Mouse (Mus musculus): ENCODE results near the gene Ccdc105. TPM values are rescaled to one million over a fixed set of nuclear protein-coding genes. Genes with fewer than 3 reads are reported as not detected.

Ccdc105 gene
- not detected for total RNA-seq (2018; cell fraction: chromatin; rRNA removed)
- total RNA-seq (2018; cell fraction: cytosol; rRNA removed): not detected
- total RNA-seq (2018; cell fraction: nucleus; rRNA removed): not detected
- not detected in 3 replicates for polyA plus RNA-seq (2018)

DNA sequence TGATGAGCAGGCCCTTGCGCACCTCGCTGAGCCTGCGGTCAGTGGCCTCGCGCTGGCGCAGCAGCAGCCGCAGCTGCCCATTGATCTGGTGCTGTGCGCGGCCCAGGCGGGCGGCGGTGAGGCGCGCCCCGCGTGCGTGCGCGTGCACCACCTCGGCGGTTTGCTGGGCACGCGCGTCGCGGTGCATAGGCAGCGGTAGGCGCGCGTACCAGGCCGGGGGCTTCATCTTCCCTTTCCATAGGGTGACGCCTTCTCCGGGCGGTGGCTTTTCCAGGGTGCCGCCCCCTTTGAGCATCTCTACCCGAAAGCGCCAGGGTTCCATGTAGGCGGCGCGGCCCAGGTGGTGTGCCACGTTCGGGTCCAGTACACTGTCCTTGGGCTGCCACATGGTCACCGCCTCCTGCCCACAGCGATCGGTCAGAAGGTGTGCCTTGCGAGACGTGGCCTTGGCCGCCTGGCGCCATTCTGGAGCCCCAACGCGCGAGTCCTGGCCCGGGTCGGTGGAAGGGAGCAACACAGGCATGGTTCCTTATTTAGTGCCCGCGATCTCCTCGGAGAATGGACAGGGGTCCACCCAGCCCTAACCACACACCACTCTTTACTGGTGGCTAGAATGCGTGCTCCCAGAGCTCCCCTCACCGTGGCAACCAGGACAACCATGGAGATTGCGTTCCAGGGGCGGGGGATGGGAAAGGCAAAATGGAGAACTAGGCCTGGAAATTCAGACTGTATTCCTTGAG is at the start of gene Ccdc105:
Gene Ccdc105, minus strand, starts transcription at position 614 of the 740 bp plus-strand sequence.
- WGBS (ENCODE audit: missing documents): 6% methylated on average over 56 of the region's 61 CpGs
- no peaks in the 10 kb centered on the region for H3K36me3 ChIP-seq (ENCODE audit: inconsistent target)
- no peaks in the 10 kb centered on the region for H3K79me2 ChIP-seq (ENCODE audit: inconsistent target)
- H3K27ac ChIP-seq: no peak within 1 kb of the TSS
- H3K4me3 ChIP-seq (ENCODE audit: inconsistent target): no peak within 1 kb of the TSS

DNA sequence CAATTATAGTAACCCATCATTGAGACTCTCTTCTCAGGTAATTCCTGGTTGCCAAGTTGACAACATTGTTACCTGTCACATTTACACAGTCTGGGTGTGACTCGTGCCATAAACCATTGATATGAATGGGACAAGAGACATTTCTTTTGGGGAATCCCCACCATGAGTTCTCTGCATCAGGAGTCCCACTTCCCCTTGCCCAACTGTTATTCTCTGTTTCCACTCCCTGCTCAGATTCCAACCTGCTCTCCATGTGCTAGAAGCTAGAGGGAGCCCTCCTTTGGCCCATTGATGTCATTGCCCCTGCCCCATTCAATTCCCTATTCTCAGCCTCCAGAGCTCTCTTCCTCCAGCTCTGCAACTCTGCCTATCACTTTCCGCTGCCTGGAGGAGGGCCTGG is 48.6 kb upstream of the Ccdc105 start:
- Histone ChIP-seq H3K27ac (no peak overlapping the region), H3K4me3 (ENCODE audit: inconsistent target) (no peak overlapping the region), H3K79me2 (ENCODE audit: inconsistent target) (no peaks in the 10 kb centered on the region), H3K36me3 (ENCODE audit: inconsistent target) (no peaks in the 10 kb centered on the region)
- WGBS (ENCODE audit: missing documents): 70% methylated on average over 2 of the region's 2 CpGs

- 63% methylated on average over 1 of the region's 1 CpGs for WGBS (ENCODE audit: missing documents)
Measured at GRCm38 (mm10) chr10:78790561-78790960, 37.7 kb upstream of the Ccdc105 start.

GRCm38 (mm10) chr10:78787566-78788087 is 34.8 kb upstream of the Ccdc105 start:
- no peak overlapping the region for H3K4me3 ChIP-seq (ENCODE audit: inconsistent target)
- H3K27ac ChIP-seq: no peak overlapping the region
- H3K79me2 ChIP-seq (ENCODE audit: inconsistent target): no peaks in the 10 kb centered on the region
- 22% methylated on average over 22 of the region's 22 CpGs for WGBS (ENCODE audit: missing documents)
- no peaks in the 10 kb centered on the region for H3K36me3 ChIP-seq (ENCODE audit: inconsistent target)

More at GRCm38 (mm10) chr10:78790561-78790960, 37.7 kb upstream of the Ccdc105 start:
- Histone ChIP-seq H3K4me3 (ENCODE audit: inconsistent target) (no peak overlapping the region), H3K36me3 (ENCODE audit: inconsistent target) (no peaks in the 10 kb centered on the region), H3K27ac (no peak overlapping the region), H3K79me2 (ENCODE audit: inconsistent target) (no peaks in the 10 kb centered on the region)

DNA sequence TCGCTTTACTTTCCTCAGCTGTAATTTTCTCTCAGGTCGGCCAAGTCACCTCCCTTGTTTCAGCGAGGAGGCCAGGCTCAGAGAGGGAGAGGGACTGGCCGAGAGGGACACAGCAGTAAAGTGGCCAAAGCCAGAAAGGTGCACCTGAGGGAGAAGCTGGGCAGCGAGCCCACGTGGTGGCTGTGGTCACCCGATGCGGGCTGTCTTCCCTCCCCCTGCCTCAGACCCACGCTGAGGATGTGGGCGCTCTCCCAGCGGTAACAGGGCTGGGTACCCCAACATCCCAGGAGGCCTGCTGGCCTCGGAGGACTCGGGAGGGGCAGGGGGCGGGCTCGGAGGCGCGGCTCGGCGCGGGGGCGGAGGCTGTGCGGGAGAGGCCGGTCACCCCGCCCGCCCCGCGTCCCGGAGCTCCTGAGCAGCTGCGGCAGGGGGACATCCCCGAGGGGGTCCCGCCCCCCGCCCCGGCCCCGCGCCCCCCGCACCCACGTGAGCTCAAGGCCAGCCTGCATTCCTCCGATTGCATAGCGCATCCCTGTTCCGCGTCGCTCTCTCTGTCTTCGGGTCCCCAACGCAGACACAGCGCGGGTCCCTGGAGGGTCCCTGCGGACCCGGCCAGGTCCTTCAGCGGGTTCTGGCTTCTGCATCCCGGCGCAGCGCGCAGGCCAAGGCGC is 27.3 kb upstream of the Ccdc105 start, which contains the start of gene Slc1a6:
Gene Slc1a6, plus strand, starts transcription at position 516 of the 671 bp plus-strand sequence.
- H3K27ac ChIP-seq: no peak within 1 kb of the TSS
- no peaks in the 10 kb centered on the region for H3K79me2 ChIP-seq (ENCODE audit: inconsistent target)
- 3% methylated on average over 52 of the region's 54 CpGs for WGBS (ENCODE audit: missing documents)
- no peaks in the 10 kb centered on the region for H3K36me3 ChIP-seq (ENCODE audit: inconsistent target)
- H3K4me3 ChIP-seq (ENCODE audit: inconsistent target): no peak within 1 kb of the TSS

DNA sequence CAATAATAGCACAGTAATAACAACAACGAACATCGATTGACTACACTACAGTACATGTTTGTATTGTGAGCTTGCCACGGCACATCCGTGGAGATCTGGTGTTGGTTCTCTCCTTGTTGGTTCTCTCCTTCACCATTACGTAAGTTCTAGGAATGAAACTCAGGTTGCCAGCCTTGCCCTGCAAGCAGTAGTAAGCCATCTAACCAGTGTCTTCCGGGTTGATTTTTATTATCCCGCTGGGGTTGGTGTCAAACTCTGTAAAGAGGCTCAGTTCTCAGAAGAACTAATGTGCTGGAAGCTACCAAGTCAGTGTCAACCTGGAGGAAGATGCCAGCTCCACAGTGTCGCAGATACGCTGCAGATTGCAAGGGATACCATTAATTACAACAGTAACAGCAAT is 26.7 kb upstream of the Ccdc105 start:
- Histone ChIP-seq H3K79me2 (ENCODE audit: inconsistent target) (no peaks in the 10 kb centered on the region), H3K36me3 (ENCODE audit: inconsistent target) (no peaks in the 10 kb centered on the region), H3K4me3 (ENCODE audit: inconsistent target) (no peak overlapping the region), H3K27ac (no peak overlapping the region)
- WGBS (ENCODE audit: missing documents): 51% methylated on average over 9 of the region's 9 CpGs

DNA sequence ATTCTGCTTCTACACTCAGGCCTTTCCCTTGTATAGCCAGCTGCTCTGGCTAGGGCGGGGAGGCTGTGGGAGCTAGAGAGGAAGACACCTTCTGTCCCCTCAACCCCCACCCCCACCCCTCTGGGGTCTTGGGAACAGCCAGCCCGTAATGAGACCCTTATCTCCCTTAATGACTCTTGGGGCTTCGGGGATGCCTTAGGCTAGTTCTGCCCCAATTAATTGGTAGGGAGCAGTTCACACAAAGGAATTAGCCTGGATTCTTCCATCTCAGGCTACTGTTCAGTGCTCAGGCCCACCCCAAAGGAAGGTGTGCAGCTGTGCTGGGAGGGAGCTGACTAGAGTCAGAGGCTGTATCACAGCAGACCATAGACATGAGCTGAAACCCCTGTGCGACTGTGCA is 23.0 kb upstream of the Ccdc105 start:
- Histone ChIP-seq H3K79me2 (ENCODE audit: inconsistent target) (no peaks in the 10 kb centered on the region), H3K36me3 (ENCODE audit: inconsistent target) (no peaks in the 10 kb centered on the region), H3K4me3 (ENCODE audit: inconsistent target) (no peak overlapping the region), H3K27ac (no peak overlapping the region)
- 66% methylated on average over 4 of the region's 4 CpGs for WGBS (ENCODE audit: missing documents)

GRCm38 (mm10) chr10:78765570-78765969 is 12.7 kb upstream of the Ccdc105 start:
- Histone ChIP-seq H3K4me3 (ENCODE audit: inconsistent target) (no peak overlapping the region), H3K27ac (no peak overlapping the region), H3K36me3 (ENCODE audit: inconsistent target) (no peaks in the 10 kb centered on the region), H3K79me2 (ENCODE audit: inconsistent target) (no peaks in the 10 kb centered on the region)
- WGBS (ENCODE audit: missing documents): 100% methylated on average over 1 of the region's 1 CpGs

DNA sequence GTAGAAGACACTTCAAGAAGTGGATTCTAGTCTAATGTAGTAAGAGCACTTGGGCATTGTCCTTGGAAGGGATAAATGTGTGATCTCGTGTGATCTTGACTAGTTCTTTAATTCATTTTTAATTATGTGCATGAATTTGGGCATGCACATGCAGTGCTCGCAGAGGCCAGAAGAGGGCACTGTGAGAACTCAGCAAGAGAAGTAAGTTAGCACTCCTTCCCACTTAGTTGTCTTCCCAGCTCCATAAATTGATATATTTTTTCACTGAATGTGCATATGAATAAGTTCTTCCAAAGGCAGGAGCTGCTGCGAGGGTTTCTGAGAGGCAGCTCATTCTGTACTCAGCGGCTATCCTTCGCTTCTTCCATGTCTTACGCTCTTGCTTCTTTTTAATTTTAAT is 3.2 kb upstream of the Ccdc105 start:
- WGBS (ENCODE audit: missing documents): 38% methylated on average over 6 of the region's 6 CpGs
- no peaks in the 10 kb centered on the region for H3K36me3 ChIP-seq (ENCODE audit: inconsistent target)
- H3K79me2 ChIP-seq (ENCODE audit: inconsistent target): no peaks in the 10 kb centered on the region
- no peak overlapping the region for H3K4me3 ChIP-seq (ENCODE audit: inconsistent target)
- no peak overlapping the region for H3K27ac ChIP-seq

GRCm38 (mm10) chr10:78748946-78749345 is 3.9 kb downstream of the Ccdc105 start:
- Histone ChIP-seq H3K79me2 (ENCODE audit: inconsistent target) (no peaks in the 10 kb centered on the region), H3K4me3 (ENCODE audit: inconsistent target) (no peak overlapping the region), H3K27ac (no peak overlapping the region), H3K36me3 (ENCODE audit: inconsistent target) (no peaks in the 10 kb centered on the region)
- WGBS (ENCODE audit: missing documents): 89% methylated on average over 6 of the region's 6 CpGs

GRCm38 (mm10) chr10:78748161-78748560 is 4.7 kb downstream of the Ccdc105 start:
- Histone ChIP-seq H3K36me3 (ENCODE audit: inconsistent target) (no peaks in the 10 kb centered on the region), H3K79me2 (ENCODE audit: inconsistent target) (no peaks in the 10 kb centered on the region), H3K27ac (no peak overlapping the region), H3K4me3 (ENCODE audit: inconsistent target) (no peak overlapping the region)
- 83% methylated on average over 13 of the region's 13 CpGs for WGBS (ENCODE audit: missing documents)

DNA sequence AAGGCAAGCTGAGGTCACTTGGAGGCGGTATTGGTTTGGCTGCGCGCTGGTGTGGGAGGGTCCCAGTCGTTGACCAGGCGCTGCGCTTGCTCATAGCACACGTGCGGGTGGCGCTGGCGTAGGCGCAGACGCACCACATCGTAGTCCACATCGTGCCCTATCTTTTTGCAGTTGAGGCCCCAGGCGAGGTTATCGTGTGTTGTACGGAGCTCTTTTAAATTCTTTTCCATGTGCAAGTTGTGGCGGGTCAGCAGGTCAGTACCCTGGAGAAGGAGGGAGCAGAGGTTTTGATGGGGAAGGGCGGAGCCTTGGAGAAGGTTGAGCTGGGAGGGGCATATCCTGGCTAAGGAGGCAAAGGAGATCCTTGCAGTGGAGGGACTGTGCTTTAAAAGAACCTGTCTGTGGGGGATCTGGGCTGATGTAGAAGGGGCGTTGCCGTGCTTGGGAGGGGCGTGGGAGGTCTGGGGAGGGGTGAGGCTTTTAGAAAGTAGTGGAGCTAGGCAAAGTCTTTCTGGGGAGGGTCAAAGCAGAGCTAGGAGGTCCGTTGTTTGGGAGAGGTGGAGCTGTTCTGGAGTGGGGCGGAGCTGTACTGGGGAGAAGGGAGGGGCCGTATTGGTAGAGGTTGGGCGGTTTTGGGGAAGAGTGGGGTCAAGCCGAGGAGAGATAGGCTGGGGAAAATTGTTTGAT is 5.7 kb downstream of the Ccdc105 start:
- Histone ChIP-seq H3K79me2 (ENCODE audit: inconsistent target) (no peaks in the 10 kb centered on the region), H3K27ac (no peak overlapping the region), H3K36me3 (ENCODE audit: inconsistent target) (no peaks in the 10 kb centered on the region), H3K4me3 (ENCODE audit: inconsistent target) (no peak overlapping the region)
- 8% methylated on average over 27 of the region's 27 CpGs for WGBS (ENCODE audit: missing documents)

DNA sequence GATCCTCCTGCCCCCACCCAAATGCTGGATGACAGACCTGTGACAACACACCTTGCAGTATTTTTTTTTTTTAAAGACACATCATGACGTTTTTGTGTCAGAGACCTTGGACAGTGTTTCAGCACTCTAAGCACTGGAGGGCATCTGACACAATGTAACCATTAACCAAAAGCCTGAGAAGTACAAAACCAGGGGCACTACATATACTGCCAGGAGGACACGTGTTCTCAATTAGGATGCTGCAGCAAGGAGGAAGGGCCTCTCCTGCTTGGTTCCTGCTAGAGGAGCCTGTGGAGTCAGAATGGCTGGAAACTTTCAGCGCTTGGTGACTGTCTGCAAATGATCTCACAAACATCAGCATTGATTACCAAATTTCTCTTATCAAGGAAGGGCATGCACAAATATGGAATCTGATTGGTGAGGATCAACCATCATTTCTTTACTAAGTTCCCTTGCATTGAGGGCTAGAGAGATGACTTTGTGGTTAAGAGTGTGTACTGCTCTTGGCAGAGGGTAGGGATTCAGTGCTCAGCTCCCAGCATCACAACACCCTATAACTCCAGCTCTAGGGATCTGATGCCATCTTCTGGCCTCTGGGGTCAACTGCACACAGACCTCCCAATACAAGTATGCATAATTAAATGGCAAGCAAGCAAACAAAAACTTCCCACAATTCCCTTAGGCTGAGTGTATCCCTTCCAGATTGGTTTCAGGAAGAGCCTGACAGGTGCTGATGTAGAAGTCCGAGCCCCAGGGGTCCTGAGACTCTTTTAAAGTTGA is 7.2 kb downstream of the Ccdc105 start:
- Histone ChIP-seq H3K27ac (no peak overlapping the region), H3K4me3 (ENCODE audit: inconsistent target) (no peak overlapping the region), H3K36me3 (ENCODE audit: inconsistent target) (no peaks in the 10 kb centered on the region), H3K79me2 (ENCODE audit: inconsistent target) (no peaks in the 10 kb centered on the region)
- 40% methylated on average over 4 of the region's 4 CpGs for WGBS (ENCODE audit: missing documents)

- Histone ChIP-seq H3K27ac (no peak overlapping the region), H3K36me3 (ENCODE audit: inconsistent target) (no peaks in the 10 kb centered on the region), H3K4me3 (ENCODE audit: inconsistent target) (no peak overlapping the region), H3K79me2 (ENCODE audit: inconsistent target) (no peaks in the 10 kb centered on the region)
Measured at GRCm38 (mm10) chr10:78743721-78744120, 9.1 kb downstream of the Ccdc105 start.
